Mouse (Mus musculus) monocyte, adult 5-6 weeks (primary cell): ENCODE results near the gene Zkscan16. TPM values are rescaled to one million over a fixed set of nuclear protein-coding genes. Genes with fewer than 3 reads are reported as not detected.

ENCODE experiments used
- ATAC-seq: fragments of 153-309, 156-312 bp; replicated peaks from 2 replicates; pipeline ENCODE4 v1.8.0; 2017; ENCODE audit warnings: mild to moderate bottlenecking; ENCODE audit not compliant: low TSS enrichment, insufficient number of reproducible peaks, severe bottlenecking, poor library complexity, low FRiP score
- total RNA-seq: library from RNA; stranded (forward); fragments of 200-1000, 200-491, 200-594 nt; gene quantifications from 3 replicates; pipeline ENCODE4 v1.2.3, GENCODE M21; 2017

Zkscan16 gene
- total RNA-seq, 1 experiment from 2014 or later: not detected

- no peak for ATAC-seq
These were observed 47.4 kb downstream of the Zkscan16 start for GRCm38 (mm10) chr4:58990609-58991434.

DNA sequence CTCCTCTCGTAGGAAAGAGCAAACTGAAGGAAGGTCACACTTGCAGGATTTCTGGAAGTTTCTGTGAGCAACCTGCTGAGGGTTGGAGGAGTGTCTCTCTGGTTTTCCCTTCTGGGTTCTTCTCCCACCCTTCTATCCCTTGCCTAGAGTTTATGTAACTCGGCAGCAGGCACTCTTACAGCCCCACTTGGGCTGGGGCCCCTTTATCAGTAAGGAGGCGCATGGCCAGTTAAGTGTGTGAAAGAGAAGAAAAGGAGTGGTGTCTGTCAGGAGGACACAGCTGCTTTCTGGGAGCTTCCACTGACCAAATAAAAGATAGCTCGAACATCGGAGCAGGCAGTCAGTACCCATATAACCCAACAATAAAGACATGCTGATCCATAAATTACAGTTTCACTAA lies 48.8 kb downstream of the Zkscan16 start:
- ATAC-seq: no peak

GRCm38 (mm10) chr4:58994762-58995161 lies 51.3 kb downstream of the Zkscan16 start, which contains the start of gene Dnajc25:
TSS of gene Dnajc25 (plus strand) at chr4:58995062.
- no peak for ATAC-seq

- no peak for ATAC-seq
These were observed 51.8 kb downstream of the Zkscan16 start for GRCm38 (mm10) chr4:58995251-58995693.

DNA sequence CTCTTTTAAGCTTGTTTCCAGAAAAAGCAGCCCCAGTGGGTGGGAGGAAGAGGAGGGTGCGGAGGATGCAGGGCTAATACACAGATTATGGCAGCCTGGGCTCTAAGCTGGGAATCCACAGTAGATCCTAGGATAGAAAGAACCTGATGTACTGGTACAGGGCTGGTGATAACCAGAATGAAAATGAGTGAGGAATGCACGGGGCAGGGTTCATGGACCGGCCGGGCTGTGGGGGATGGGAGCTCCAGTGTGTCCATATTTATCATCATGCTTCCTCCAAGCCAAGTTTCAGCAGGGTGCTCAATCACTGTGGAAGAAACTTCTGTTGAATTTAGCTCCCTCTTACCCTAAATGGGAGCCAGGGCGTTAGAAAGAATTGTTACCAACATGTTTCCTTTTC lies 53.7 kb downstream of the Zkscan16 start:
- no peak for ATAC-seq

GRCm38 (mm10) chr4:58998688-58999087 lies 55.3 kb downstream of the Zkscan16 start:
- ATAC-seq: no peak

DNA sequence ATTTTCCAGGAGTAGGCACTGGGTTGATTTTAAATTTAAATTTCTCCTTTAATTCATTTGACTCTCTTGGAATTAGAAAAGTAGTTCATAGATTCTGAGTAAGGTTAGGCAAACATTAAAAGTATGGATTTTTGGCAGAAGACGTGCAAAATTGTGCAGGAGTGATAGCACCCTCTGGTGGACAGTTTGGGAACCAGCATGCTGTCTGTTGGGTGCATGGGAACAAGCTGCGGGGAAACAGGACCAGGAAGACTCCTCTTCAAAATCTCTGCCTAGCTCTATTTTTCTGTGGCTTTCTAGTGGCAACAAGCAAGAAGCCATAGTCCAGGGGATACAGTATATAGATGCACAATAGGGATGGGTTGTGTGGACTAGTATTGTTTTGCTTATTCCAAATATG lies 56.3 kb downstream of the Zkscan16 start:
- peak; percentile 60 for ATAC-seq

GRCm38 (mm10) chr4:59000614-59001013 lies 57.2 kb downstream of the Zkscan16 start:
- ATAC-seq: no peak

- ATAC-seq: peak; percentile 66
These were observed 59.7 kb downstream of the Zkscan16 start, which contains the start of gene Gm20503 for GRCm38 (mm10) chr4:59002948-59003805. TSS of gene Gm20503 (plus strand) at chr4:59003210.

DNA sequence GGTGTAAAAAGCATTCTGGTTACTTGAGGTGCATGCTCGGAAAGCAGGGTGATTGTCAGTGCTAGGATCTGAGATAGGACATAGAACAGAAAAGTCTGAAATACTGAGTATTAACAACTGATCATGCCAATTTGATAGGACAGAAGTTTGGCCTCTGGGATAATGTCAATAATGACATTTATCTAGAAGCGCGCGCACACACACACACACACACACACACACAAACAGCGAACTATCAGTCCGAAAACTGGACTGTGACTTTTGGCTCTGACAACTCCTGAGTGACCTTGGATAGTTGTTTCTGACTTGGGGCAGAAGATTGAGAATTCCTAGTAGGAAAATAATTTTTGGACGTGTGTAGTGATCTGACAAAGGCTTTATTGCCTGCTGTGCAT lies 60.4 kb downstream of the Zkscan16 start:
- no peak for ATAC-seq

DNA sequence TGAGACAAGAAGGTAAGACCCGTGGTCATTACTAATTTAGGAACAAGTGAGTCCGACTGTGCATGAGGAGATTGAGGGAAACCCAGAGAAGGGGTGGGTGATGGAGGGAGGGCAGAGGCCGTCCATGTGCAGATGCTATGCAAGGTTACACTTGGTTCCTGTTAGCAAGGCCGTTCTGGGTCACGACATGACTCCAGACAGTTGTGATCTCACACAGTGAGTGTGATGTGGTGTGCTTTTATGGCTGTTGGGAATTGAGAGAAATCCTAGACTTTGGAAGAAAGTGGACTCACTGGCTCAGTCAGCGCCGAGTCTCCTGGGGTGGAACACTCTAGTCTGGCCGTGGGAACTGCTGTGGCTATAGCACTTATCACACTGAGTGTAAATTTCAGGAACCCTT lies 62.8 kb downstream of the Zkscan16 start:
- no peak for ATAC-seq

DNA sequence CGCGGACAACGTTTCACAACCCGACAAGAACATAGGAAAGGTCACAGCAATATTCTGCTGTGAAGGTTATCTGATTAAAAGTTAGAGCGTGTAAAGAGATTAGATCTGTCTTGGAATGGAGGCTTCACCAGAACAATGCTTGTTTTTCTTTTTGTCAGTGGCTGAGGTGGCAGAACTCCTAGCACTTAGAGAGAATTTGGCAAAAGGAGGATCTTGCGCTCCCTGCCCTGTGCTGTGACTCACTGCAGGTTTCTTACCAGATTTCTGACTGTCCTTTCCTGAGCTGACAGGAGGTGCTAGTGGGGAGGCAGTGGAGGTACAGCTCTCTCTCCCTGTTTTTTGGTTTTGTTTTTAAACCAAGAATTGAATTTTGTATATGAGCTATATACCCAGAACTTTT lies 63.6 kb downstream of the Zkscan16 start:
- ATAC-seq: no peak

Other genes with a start within 250 kb of the Zkscan16 start
- gene Olfr267, start 155.9 kb upstream of the Zkscan16 start, total RNA-seq: not detected in 3 replicates
- gene Ecpas, start 30.9 kb upstream of the Zkscan16 start, total RNA-seq: 39.7 to 80.2 TPM (median 72.1 TPM) in 3 replicates
- gene Ptgr1, start 43.5 kb downstream of the Zkscan16 start, total RNA-seq: 1.9 to 2.7 TPM (median 2.3 TPM) in 3 replicates
- gene Dnajc25, start 51.4 kb downstream of the Zkscan16 start, total RNA-seq: 10.7 to 15.7 TPM (median 15.3 TPM) in 3 replicates
- gene Gm20503, start 59.6 kb downstream of the Zkscan16 start, total RNA-seq: not detected in 3 replicates
- 76.3 to 133 TPM (median 119 TPM) in 3 replicates for gene Gng10, start 91.5 kb downstream of the Zkscan16 start, total RNA-seq
- 0.43 TPM in 1 of 3 replicates, not detected in the others for gene AI481877, start 195.4 kb downstream of the Zkscan16 start, total RNA-seq
- gene Ugcg, start 245.6 kb downstream of the Zkscan16 start, total RNA-seq: 254 to 534 TPM (median 259 TPM) in 3 replicates